Mouse (Mus musculus) myocyte (in vitro differentiated cells): ENCODE data around the gene Itprid2. TPM values are rescaled to one million over a fixed set of nuclear protein-coding genes. Genes with fewer than 3 reads are reported as not detected.

Experiments
- H3K27me3 ChIP-seq: one replicate; pipeline ENCODE4 v1.6.1; 2011; ENCODE audit not compliant: control insufficient read depth, insufficient read depth, insufficient read length
- H3K36me3 ChIP-seq: one replicate; pipeline ENCODE4 v1.6.1; 2011; ENCODE audit not compliant: control insufficient read depth, insufficient read depth
- H3K4me2 ChIP-seq: one replicate; pipeline ENCODE4 v1.6.1; 2011; ENCODE audit warnings: low read depth, control low read depth
- H3K4me3 ChIP-seq: one replicate; pipeline ENCODE4 v1.5.1; 2011; ENCODE audit warnings: mild to moderate bottlenecking, control low read depth, moderate library complexity
- H3K79me2 ChIP-seq: one replicate; pipeline ENCODE4 v1.6.1; 2011; ENCODE audit not compliant: control insufficient read depth, insufficient read depth
- H3ac ChIP-seq: one replicate; pipeline ENCODE4 v1.6.1; 2011; ENCODE audit not compliant: control insufficient read depth, insufficient read length
- CEBPB ChIP-seq: IDR thresholded peaks from 2 replicates; pipeline ENCODE4 v1.6.1; 2011; ENCODE audit warnings: mild to moderate bottlenecking, moderate library complexity; ENCODE audit not compliant: poor library complexity, insufficient read depth, severe bottlenecking
- E2F4 ChIP-seq: IDR thresholded peaks from one replicate; pipeline ENCODE4 v1.6.1; 2011; ENCODE audit warnings: mild to moderate bottlenecking, control low read depth, moderate library complexity; ENCODE audit not compliant: insufficient read depth
- MAX ChIP-seq: IDR thresholded peaks from one replicate; pipeline ENCODE4 v1.6.1; 2011; ENCODE audit warnings: low read depth, mild to moderate bottlenecking, control low read depth
- MYOD1 ChIP-seq, 3 experiments: IDR thresholded peaks; one replicate each; pipeline ENCODE4 v1.6.1; 2011; ENCODE audit warnings: control low read depth in 2 of 3, low read depth in 2 of 3, mild to moderate bottlenecking in 2 of 3, moderate library complexity in 1 of 3; ENCODE audit not compliant: insufficient read length in 2 of 3, control insufficient read depth in 1 of 3
- MYOG ChIP-seq, 3 experiments: IDR thresholded peaks; one replicate each; pipeline ENCODE4 v1.6.1; 2011; ENCODE audit warnings: control low read depth in 2 of 3, low read depth in 2 of 3, mild to moderate bottlenecking in 2 of 3; ENCODE audit not compliant: insufficient read length in 2 of 3, control insufficient read depth in 1 of 3, insufficient read depth in 1 of 3
- POLR2A ChIP-seq: IDR thresholded peaks from one replicate; pipeline ENCODE4 v1.6.1; 2011; ENCODE audit warnings: low read depth, mild to moderate bottlenecking, control low read depth, moderate library complexity; ENCODE audit not compliant: insufficient read length
- POLR2AphosphoS2 ChIP-seq: IDR thresholded peaks from one replicate; pipeline ENCODE4 v1.6.1; 2011; ENCODE audit warnings: low read depth, control low read depth; ENCODE audit not compliant: insufficient read length
- REST ChIP-seq: IDR thresholded peaks from one replicate; pipeline ENCODE4 v1.6.1; 2011; ENCODE audit warnings: mild to moderate bottlenecking, control low read depth, moderate library complexity; ENCODE audit not compliant: insufficient read depth, insufficient read length
- SRF ChIP-seq: IDR thresholded peaks from one replicate; pipeline ENCODE4 v1.6.1; 2011; ENCODE audit warnings: low read depth; ENCODE audit not compliant: control insufficient read depth, insufficient read length
- TCF12 ChIP-seq: IDR thresholded peaks from one replicate; pipeline ENCODE4 v1.6.1; 2011; ENCODE audit warnings: mild to moderate bottlenecking, control low read depth; ENCODE audit not compliant: poor library complexity, insufficient read depth, severe bottlenecking
- TCF3 ChIP-seq: IDR thresholded peaks from one replicate; pipeline ENCODE4 v1.6.1; 2011; ENCODE audit warnings: low read depth, control low read depth; ENCODE audit not compliant: insufficient read length
- USF1 ChIP-seq: IDR thresholded peaks from one replicate; pipeline ENCODE4 v1.6.1; 2011; ENCODE audit warnings: low read depth, mild to moderate bottlenecking, control low read depth, moderate library complexity
- polyA plus RNA-seq: library from polyadenylated mRNA; unstranded; fragments of >200 nt; fragmentation: generic; extraction: Trizol; gene quantifications from one replicate; pipeline ENCODE4 v1.2.1, GENCODE M21; 2012; ENCODE audit warnings: missing spikeins

The Itprid2 gene
- polyA plus RNA-seq, 1 experiment: 8.1 TPM

DNA sequence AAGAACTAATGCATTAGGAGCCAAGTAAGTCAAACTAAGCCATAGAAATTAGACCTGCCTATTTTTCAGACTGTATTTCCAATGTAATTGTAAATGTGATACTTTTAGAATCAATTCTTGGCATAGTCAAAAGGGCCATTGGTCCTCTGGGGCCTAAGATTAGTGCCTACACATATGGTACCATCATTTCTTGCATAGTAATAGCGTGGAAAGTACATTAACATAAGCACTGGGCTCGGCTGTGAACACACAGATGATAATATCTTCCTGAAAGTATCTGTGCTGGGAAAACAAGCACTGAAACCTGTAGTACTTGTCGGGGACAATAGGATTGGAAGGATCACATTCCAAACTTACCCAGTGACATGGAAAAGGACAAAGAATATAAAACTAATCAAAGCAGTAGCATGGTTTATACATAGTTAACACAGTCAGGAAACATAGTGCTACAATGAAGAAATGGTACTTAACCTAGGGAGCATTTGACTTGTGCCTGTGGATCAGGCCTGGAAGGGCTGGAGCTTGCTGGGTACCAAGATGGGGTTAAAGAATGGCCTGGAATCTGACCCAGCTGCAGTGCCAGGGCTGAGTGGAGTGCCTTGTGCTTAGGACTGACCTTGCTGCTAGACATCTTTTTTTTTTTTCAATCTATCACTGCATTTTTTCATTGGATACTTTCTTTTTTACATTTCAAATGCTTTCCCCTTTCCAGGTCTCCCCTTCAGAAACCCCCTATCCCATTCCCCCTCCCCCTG, 29.6 kb downstream of the Itprid2 start:
- no peaks in the 10 kb centered on the region for H3K27me3 ChIP-seq
- peaks cover 36% of the 10 kb centered on the region for H3K36me3 ChIP-seq
- no peak overlapping the region for H3ac ChIP-seq

GRCm38 (mm10) chr2:79665492-79665891, 30.3 kb downstream of the Itprid2 start:
- Histone ChIP-seq H3K36me3 (peaks cover 36% of the 10 kb centered on the region), H3K4me2 (no peak overlapping the region), H3K27me3 (no peaks in the 10 kb centered on the region), H3ac (no peak overlapping the region), H3K79me2 (no peaks in the 10 kb centered on the region), H3K4me3 (no peak overlapping the region)
- no peak for TF ChIP-seq POLR2A
- no peak for TF ChIP-seq MYOD1 (IDR thresholded peaks at IDR 0.05; ENCODE audit: control insufficient read depth in 1 of 3, insufficient read length in 2 of 3, low read depth in 2 of 3)
- TF ChIP-seq E2F4: no peak
- TF ChIP-seq REST: no peak
- no peak for TF ChIP-seq TCF3
- TF ChIP-seq CEBPB: no peak
- TF ChIP-seq USF1: no peak
- no peak for TF ChIP-seq MYOG (IDR thresholded peaks at IDR 0.05; ENCODE audit: control insufficient read depth in 1 of 3, insufficient read depth in 1 of 3, insufficient read length in 2 of 3, low read depth in 2 of 3)
- TF ChIP-seq MAX: no peak
- TF ChIP-seq TCF12: no peak
- TF ChIP-seq POLR2AphosphoS2: no peak
- TF ChIP-seq SRF: no peak

More for the DNA sequence above, 29.6 kb downstream of the Itprid2 start:
- no peak overlapping the region for H3K4me2 ChIP-seq
- H3K4me3 ChIP-seq: no peak overlapping the region
- TF ChIP-seq MYOD1 (IDR thresholded peaks at IDR 0.05; ENCODE audit: control insufficient read depth in 1 of 3, insufficient read length in 2 of 3, low read depth in 2 of 3) (no peak), MYOG (IDR thresholded peaks at IDR 0.05; ENCODE audit: control insufficient read depth in 1 of 3, insufficient read depth in 1 of 3, insufficient read length in 2 of 3, low read depth in 2 of 3) (no peak), CEBPB (no peak), E2F4 (no peak), TCF3 (no peak), MAX (no peak), TCF12 (no peak), POLR2AphosphoS2 (no peak), POLR2A (no peak), REST (no peak), USF1 (no peak), SRF (no peak)
- H3K79me2 ChIP-seq: no peaks in the 10 kb centered on the region

- no peaks in the 10 kb centered on the region for H3K79me2 ChIP-seq
- peaks cover 42% of the 10 kb centered on the region for H3K36me3 ChIP-seq
- H3ac ChIP-seq: no peak overlapping the region
- no peak overlapping the region for H3K4me3 ChIP-seq
- no peak overlapping the region for H3K4me2 ChIP-seq
- no peak for TF ChIP-seq MYOD1 (IDR thresholded peaks at IDR 0.05; ENCODE audit: control insufficient read depth in 1 of 3, insufficient read length in 2 of 3, low read depth in 2 of 3)
- no peaks in the 10 kb centered on the region for H3K27me3 ChIP-seq
Measured at GRCm38 (mm10) chr2:79675266-79675665, 40.1 kb downstream of the Itprid2 start.

DNA sequence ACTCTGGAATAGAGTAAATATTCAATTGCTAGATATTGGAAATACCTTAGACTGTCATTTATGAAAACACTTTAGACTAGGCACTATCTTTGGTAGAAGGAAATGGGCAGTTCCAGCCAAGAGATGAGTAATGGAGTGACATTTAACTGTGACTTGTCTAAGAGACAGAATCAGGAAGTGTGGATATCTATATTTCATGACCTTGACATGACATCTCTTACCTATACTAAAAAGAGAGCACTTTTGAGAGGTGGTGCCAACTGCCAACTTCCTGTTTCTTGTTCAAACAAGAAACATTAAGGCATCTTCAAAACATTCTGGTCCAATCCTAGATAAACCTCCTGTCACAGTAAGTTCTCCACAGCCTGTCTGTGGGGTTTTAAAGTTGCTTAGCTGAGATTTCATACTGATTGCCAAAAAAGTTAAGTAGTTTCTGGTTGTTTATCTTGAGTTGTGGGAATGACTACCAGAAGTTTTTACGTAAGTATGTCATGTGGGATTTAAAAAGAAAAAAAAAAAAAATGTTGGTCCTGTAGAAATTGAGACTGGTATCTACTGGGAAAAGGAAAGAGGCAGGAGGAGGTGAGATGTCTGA, 42.6 kb downstream of the Itprid2 start:
- no peak overlapping the region for H3ac ChIP-seq
- TF ChIP-seq USF1 (no peak), SRF (no peak), REST (no peak), MYOG (IDR thresholded peaks at IDR 0.05; ENCODE audit: control insufficient read depth in 1 of 3, insufficient read depth in 1 of 3, insufficient read length in 2 of 3, low read depth in 2 of 3) (no peak), POLR2AphosphoS2 (no peak), E2F4 (no peak), TCF3 (no peak), CEBPB (no peak), MYOD1 (IDR thresholded peaks at IDR 0.05; ENCODE audit: control insufficient read depth in 1 of 3, insufficient read length in 2 of 3, low read depth in 2 of 3) (no peak), MAX (no peak), POLR2A (no peak), TCF12 (no peak)

GRCm38 (mm10) chr2:79681672-79682071, 46.5 kb downstream of the Itprid2 start:
- H3K79me2 ChIP-seq: no peaks in the 10 kb centered on the region
- no peaks in the 10 kb centered on the region for H3K27me3 ChIP-seq
- peaks cover 6% of the 10 kb centered on the region for H3K36me3 ChIP-seq
- H3K4me3 ChIP-seq: no peak overlapping the region
- H3K4me2 ChIP-seq: no peak overlapping the region
- TF ChIP-seq REST (no peak), E2F4 (no peak), MYOG (IDR thresholded peaks at IDR 0.05; ENCODE audit: control insufficient read depth in 1 of 3, insufficient read depth in 1 of 3, insufficient read length in 2 of 3, low read depth in 2 of 3) (no peak), TCF12 (no peak), TCF3 (no peak), CEBPB (no peak), SRF (no peak), USF1 (no peak), POLR2AphosphoS2 (no peak), POLR2A (no peak), MYOD1 (IDR thresholded peaks at IDR 0.05; ENCODE audit: control insufficient read depth in 1 of 3, insufficient read length in 2 of 3, low read depth in 2 of 3) (no peak), MAX (no peak)
- no peak overlapping the region for H3ac ChIP-seq

More for the DNA sequence above, 42.6 kb downstream of the Itprid2 start:
- no peak overlapping the region for H3K4me2 ChIP-seq
- no peaks in the 10 kb centered on the region for H3K79me2 ChIP-seq
- H3K27me3 ChIP-seq: no peaks in the 10 kb centered on the region
- H3K36me3 ChIP-seq: peaks cover 23% of the 10 kb centered on the region
- no peak overlapping the region for H3K4me3 ChIP-seq
